Mouse (Mus musculus): ENCODE measurements around the gene Tmem234. TPM values are rescaled to one million over a fixed set of nuclear protein-coding genes. Genes with fewer than 3 reads are reported as not detected.
A peak's percentile ranks its signal among the peaks of the same experiment; 100 is the strongest.

Gene Tmem234
- polyA plus RNA-seq, 1 experiment from 2014 or later = 177 TPM

DNA sequence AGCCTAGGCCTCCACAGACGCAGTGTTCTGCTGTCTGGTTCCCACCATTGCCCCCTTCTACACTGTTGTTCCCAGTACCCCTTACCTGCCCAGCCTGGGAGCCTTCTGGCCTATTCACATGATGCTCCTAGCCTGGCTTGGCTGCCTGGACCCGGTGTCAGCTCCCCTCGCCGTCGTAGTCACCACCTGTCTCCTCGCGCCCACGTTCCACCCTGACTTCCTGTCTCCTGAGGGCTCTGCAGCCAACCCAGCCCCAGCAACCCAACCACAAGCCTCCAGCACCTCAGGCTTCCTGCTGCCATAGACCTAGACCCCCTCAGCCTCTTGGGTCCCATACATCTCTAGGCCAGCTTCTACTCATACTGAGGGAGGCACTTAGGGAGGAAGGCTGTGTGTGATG lies 27.0 kb upstream of the Tmem234 start, which contains the start of gene Lck:
Gene Lck, minus strand, starts transcription at position 212 of the 400 bp plus-strand sequence.
- no peak within 1 kb of the TSS for H3K4me3 ChIP-seq (ENCODE audit: low read depth, low read length)
- peak within 1 kb of the TSS; percentile 0; the same call in 1 of the 2 replicates for H3K27ac ChIP-seq (ENCODE audit: low read depth, low read length)
- no peaks in the 10 kb centered on the region for H3K27me3 ChIP-seq (ENCODE audit: control insufficient read depth, insufficient read depth, low read length)
- H3K9ac ChIP-seq (ENCODE audit: low read depth, low read length) = no peak within 1 kb of the TSS
- H3K4me2 ChIP-seq = no peak within 1 kb of the TSS
- no peaks in the 10 kb centered on the region for H3K36me3 ChIP-seq (ENCODE audit: control insufficient read depth, insufficient read depth, low read length)
- peaks cover 6% of the 10 kb centered on the region; the same call in 1 of the 2 replicates for H3K4me1 ChIP-seq (ENCODE audit: control insufficient read depth, insufficient read depth, low read length)
- WGBS (ENCODE audit: insufficient replicate concordance) = 80% methylated on average over 8 of the region's 8 CpGs
- no peaks in the 10 kb centered on the region for H3K9me3 ChIP-seq (replicated peaks; ENCODE audit: control insufficient read depth, low read length)
- no peak for ATAC-seq (replicated peaks; ENCODE audit: insufficient number of reproducible peaks, low FRiP score, low TSS enrichment)

- Histone ChIP-seq H3K27ac (ENCODE audit: low read depth, low read length) (peak overlapping the region; percentile 68; the same call in 1 of the 2 replicates), H3K4me2 (peak overlapping the region; percentile 8; the same call in 1 of the 2 replicates), H3K4me1 (ENCODE audit: control insufficient read depth, insufficient read depth, low read length) (peaks cover 6% of the 10 kb centered on the region; the same call in 1 of the 2 replicates), H3K4me3 (ENCODE audit: low read depth, low read length) (no peak overlapping the region), H3K9ac (ENCODE audit: low read depth, low read length) (0 out of 2 replicates have a peak overlapping the region, but pooled peaks have one; percentile 54), H3K27me3 (ENCODE audit: control insufficient read depth, insufficient read depth, low read length) (no peaks in the 10 kb centered on the region), H3K36me3 (ENCODE audit: control insufficient read depth, insufficient read depth, low read length) (no peaks in the 10 kb centered on the region), H3K9me3 (replicated peaks; ENCODE audit: control insufficient read depth, low read length) (no peaks in the 10 kb centered on the region)
- 33% methylated on average over 7 of the region's 8 CpGs for WGBS (ENCODE audit: insufficient replicate concordance)
- no peak for ATAC-seq (replicated peaks; ENCODE audit: insufficient number of reproducible peaks, low FRiP score, low TSS enrichment)
Measured at GRCm38 (mm10) chr4:129575171-129575844, 25.2 kb upstream of the Tmem234 start.

- H3K9ac ChIP-seq (ENCODE audit: low read depth, low read length) = no peak overlapping the region
- no peaks in the 10 kb centered on the region for H3K36me3 ChIP-seq (ENCODE audit: control insufficient read depth, insufficient read depth, low read length)
- no peak overlapping the region for H3K27ac ChIP-seq (ENCODE audit: low read depth, low read length)
- WGBS (ENCODE audit: insufficient replicate concordance) = 33% methylated on average over 21 of the region's 21 CpGs
- H3K4me2 ChIP-seq = 0 out of 2 replicates have a peak overlapping the region, but pooled peaks have one; percentile 12
- no peaks in the 10 kb centered on the region for H3K9me3 ChIP-seq (replicated peaks; ENCODE audit: control insufficient read depth, low read length)
- H3K27me3 ChIP-seq (ENCODE audit: control insufficient read depth, insufficient read depth, low read length) = no peaks in the 10 kb centered on the region
- peaks cover 6% of the 10 kb centered on the region; the same call in 1 of the 2 replicates for H3K4me1 ChIP-seq (ENCODE audit: control insufficient read depth, insufficient read depth, low read length)
- H3K4me3 ChIP-seq (ENCODE audit: low read depth, low read length) = no peak overlapping the region
- no peak for ATAC-seq (replicated peaks; ENCODE audit: insufficient number of reproducible peaks, low FRiP score, low TSS enrichment)
Measured at GRCm38 (mm10) chr4:129576863-129577491, 23.5 kb upstream of the Tmem234 start.

DNA sequence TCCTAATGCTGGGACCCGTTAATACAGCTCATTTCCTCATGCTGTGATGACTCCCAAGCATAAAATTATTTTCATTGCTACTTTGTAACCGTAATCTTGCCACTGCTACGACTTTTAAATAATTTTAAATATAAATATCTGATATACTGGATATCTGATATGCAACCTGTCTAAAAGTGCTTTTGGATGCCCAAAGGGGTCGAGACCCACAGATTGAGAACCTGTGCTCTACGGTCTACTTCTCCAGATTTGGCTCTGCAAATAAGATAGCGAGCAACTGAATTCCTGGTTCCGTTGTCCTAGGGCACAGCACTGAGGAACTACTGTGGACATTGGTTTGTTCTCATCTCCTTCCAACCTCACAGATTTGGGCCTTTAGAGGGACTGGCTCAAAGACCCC lies 22.8 kb upstream of the Tmem234 start:
- H3K9ac ChIP-seq (ENCODE audit: low read depth, low read length) = no peak overlapping the region
- H3K4me2 ChIP-seq = no peak overlapping the region
- no peaks in the 10 kb centered on the region for H3K9me3 ChIP-seq (replicated peaks; ENCODE audit: control insufficient read depth, low read length)
- H3K27me3 ChIP-seq (ENCODE audit: control insufficient read depth, insufficient read depth, low read length) = no peaks in the 10 kb centered on the region
- WGBS (ENCODE audit: insufficient replicate concordance) = 80% methylated on average over 7 of the region's 7 CpGs
- H3K36me3 ChIP-seq (ENCODE audit: control insufficient read depth, insufficient read depth, low read length) = no peaks in the 10 kb centered on the region
- H3K4me1 ChIP-seq (ENCODE audit: control insufficient read depth, insufficient read depth, low read length) = peaks cover 6% of the 10 kb centered on the region; the same call in 1 of the 2 replicates
- H3K4me3 ChIP-seq (ENCODE audit: low read depth, low read length) = no peak overlapping the region
- 0 out of 2 replicates have a peak overlapping the region, but pooled peaks have one; percentile 50 for H3K27ac ChIP-seq (ENCODE audit: low read depth, low read length)
- no peak for ATAC-seq (replicated peaks; ENCODE audit: insufficient number of reproducible peaks, low FRiP score, low TSS enrichment)

DNA sequence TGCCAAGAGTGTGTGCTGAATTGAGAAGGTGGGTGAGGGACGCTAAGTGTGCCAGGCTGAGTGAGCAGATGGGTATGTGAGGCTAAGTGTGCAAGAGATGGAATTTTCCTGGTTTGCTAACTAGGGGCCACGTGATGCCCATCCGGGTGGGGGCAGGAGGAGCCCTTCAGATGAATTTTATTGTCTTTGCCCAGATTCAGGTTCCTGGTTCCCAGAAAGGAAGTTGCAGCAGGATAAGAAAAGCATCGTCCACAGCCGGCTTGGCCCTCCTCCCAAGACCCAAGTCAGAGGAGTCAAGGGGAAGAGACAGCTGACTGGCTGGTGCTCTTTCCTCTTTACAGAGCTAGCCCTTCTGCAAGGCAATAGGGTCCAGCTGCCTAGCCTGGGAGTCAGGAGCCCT lies 22.0 kb upstream of the Tmem234 start, which contains the start of gene Fam167b:
Gene Fam167b, minus strand, starts transcription at position 84 of the 400 bp plus-strand sequence.
- 67% methylated on average over 5 of the region's 5 CpGs for WGBS (ENCODE audit: insufficient replicate concordance)
- H3K9me3 ChIP-seq (replicated peaks; ENCODE audit: control insufficient read depth, low read length) = no peaks in the 10 kb centered on the region
- H3K9ac ChIP-seq (ENCODE audit: low read depth, low read length) = no peak within 1 kb of the TSS
- H3K4me1 ChIP-seq (ENCODE audit: control insufficient read depth, insufficient read depth, low read length) = peaks cover 6% of the 10 kb centered on the region; the same call in 1 of the 2 replicates
- 0 out of 2 replicates have a peak within 1 kb of the TSS, but pooled peaks have one; percentile 12 for H3K4me2 ChIP-seq
- H3K27me3 ChIP-seq (ENCODE audit: control insufficient read depth, insufficient read depth, low read length) = no peaks in the 10 kb centered on the region
- H3K4me3 ChIP-seq (ENCODE audit: low read depth, low read length) = no peak within 1 kb of the TSS
- ATAC-seq (replicated peaks; ENCODE audit: insufficient number of reproducible peaks, low FRiP score, low TSS enrichment) = no peak
- peak within 1 kb of the TSS; percentile 50 for H3K27ac ChIP-seq (ENCODE audit: low read depth, low read length)
- no peaks in the 10 kb centered on the region for H3K36me3 ChIP-seq (ENCODE audit: control insufficient read depth, insufficient read depth, low read length)

DNA sequence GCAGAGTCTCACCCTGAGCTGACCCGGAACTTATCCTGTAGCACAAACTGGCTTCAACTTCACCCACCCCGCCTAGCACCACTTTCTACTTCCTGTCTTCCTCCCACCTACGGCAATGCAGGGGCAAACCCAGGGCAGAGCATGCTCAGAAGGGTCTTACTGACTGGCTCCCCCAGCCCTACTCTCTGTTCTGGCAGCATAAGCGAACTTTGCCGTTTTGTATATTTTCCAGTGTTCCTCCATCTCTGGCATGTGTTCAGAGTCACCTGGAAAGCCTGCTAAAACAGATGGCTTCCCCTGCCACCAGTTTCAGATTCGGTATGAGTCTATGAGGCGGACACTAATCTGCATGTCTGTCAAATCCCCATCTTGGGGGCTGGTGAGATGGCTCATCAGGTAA lies 20.1 kb upstream of the Tmem234 start:
- no peaks in the 10 kb centered on the region for H3K9me3 ChIP-seq (replicated peaks; ENCODE audit: control insufficient read depth, low read length)
- H3K27ac ChIP-seq (ENCODE audit: low read depth, low read length) = no peak overlapping the region; the same call in 1 of the 2 replicates
- no peak overlapping the region for H3K9ac ChIP-seq (ENCODE audit: low read depth, low read length)
- ATAC-seq (replicated peaks; ENCODE audit: insufficient number of reproducible peaks, low FRiP score, low TSS enrichment) = no peak
- H3K4me3 ChIP-seq (ENCODE audit: low read depth, low read length) = no peak overlapping the region
- no peaks in the 10 kb centered on the region for H3K36me3 ChIP-seq (ENCODE audit: control insufficient read depth, insufficient read depth, low read length)
- no peak overlapping the region for H3K4me2 ChIP-seq
- peaks cover 9% of the 10 kb centered on the region for H3K4me1 ChIP-seq (ENCODE audit: control insufficient read depth, insufficient read depth, low read length)
- H3K27me3 ChIP-seq (ENCODE audit: control insufficient read depth, insufficient read depth, low read length) = no peaks in the 10 kb centered on the region
- WGBS (ENCODE audit: insufficient replicate concordance) = 66% methylated on average over 7 of the region's 7 CpGs

- no peak overlapping the region for H3K4me2 ChIP-seq
- no peak for ATAC-seq (replicated peaks; ENCODE audit: insufficient number of reproducible peaks, low FRiP score, low TSS enrichment)
- WGBS (ENCODE audit: insufficient replicate concordance) = 78% methylated on average over 1 of the region's 1 CpGs
Measured at GRCm38 (mm10) chr4:129582251-129582650, 18.2 kb upstream of the Tmem234 start.

DNA sequence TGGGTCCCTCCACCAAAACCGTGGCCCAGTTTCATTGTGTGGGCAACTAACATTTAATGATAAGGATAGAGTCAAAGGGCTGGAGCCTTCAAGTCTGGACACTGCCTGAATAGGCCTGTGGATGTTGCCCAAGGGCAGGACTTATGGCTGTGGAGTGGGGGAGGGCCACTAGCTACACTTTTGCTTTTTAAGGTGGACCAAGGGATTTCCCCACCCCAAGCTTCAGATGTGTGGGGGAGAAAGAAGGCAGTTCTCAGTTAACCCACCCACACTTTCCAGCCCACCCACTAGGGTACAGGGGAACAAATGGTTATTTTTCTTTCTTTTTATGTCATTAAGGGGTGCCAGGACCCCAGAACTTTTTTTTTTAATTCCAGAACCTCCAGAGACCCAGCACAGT lies 16.1 kb upstream of the Tmem234 start:
- H3K27ac ChIP-seq (ENCODE audit: low read depth, low read length) = peak overlapping the region; percentile 62; the same call in 1 of the 2 replicates
- no peak for ATAC-seq (replicated peaks; ENCODE audit: insufficient number of reproducible peaks, low FRiP score, low TSS enrichment)
- no peaks in the 10 kb centered on the region for H3K9me3 ChIP-seq (replicated peaks; ENCODE audit: control insufficient read depth, low read length)
- WGBS (ENCODE audit: insufficient replicate concordance) = 54% methylated on average over 1 of the region's 1 CpGs
- H3K4me3 ChIP-seq (ENCODE audit: low read depth, low read length) = peak overlapping the region; percentile 55
- peak overlapping the region; percentile 70 for H3K9ac ChIP-seq (ENCODE audit: low read depth, low read length)
- no peaks in the 10 kb centered on the region for H3K36me3 ChIP-seq (ENCODE audit: control insufficient read depth, insufficient read depth, low read length)
- H3K27me3 ChIP-seq (ENCODE audit: control insufficient read depth, insufficient read depth, low read length) = no peaks in the 10 kb centered on the region
- H3K4me1 ChIP-seq (ENCODE audit: control insufficient read depth, insufficient read depth, low read length) = peaks cover 9% of the 10 kb centered on the region
- peak overlapping the region; percentile 79 for H3K4me2 ChIP-seq

More at GRCm38 (mm10) chr4:129582251-129582650, 18.2 kb upstream of the Tmem234 start:
- Histone ChIP-seq H3K4me3 (ENCODE audit: low read depth, low read length) (no peak overlapping the region), H3K27me3 (ENCODE audit: control insufficient read depth, insufficient read depth, low read length) (no peaks in the 10 kb centered on the region), H3K27ac (ENCODE audit: low read depth, low read length) (no peak overlapping the region), H3K4me1 (ENCODE audit: control insufficient read depth, insufficient read depth, low read length) (peaks cover 6% of the 10 kb centered on the region), H3K9me3 (replicated peaks; ENCODE audit: control insufficient read depth, low read length) (no peaks in the 10 kb centered on the region), H3K36me3 (ENCODE audit: control insufficient read depth, insufficient read depth, low read length) (no peaks in the 10 kb centered on the region), H3K9ac (ENCODE audit: low read depth, low read length) (no peak overlapping the region)

All from heart, embryonic 11.5 days (tissue).